Mouse (Mus musculus) liver, adult 2 months (tissue): ENCODE results near the gene Cftr. TPM values are rescaled to one million over a fixed set of nuclear protein-coding genes. Genes with fewer than 3 reads are reported as not detected.

Source experiments
- DNase-seq: peaks from one replicate; pipeline ENCODE4 v3.0.0-alpha.2; 2011; ENCODE audit warnings: low read depth, low spot score; ENCODE audit errors: extremely low read depth
- H3K27ac ChIP-seq: fragments of 200-500 bp; replicated peaks from 2 replicates; pipeline ENCODE4 v1.5.1; 2012; ENCODE audit warnings: low read depth, mild to moderate bottlenecking, control low read depth, inconsistent platforms, low read length; ENCODE audit not compliant: insufficient read depth
- H3K27me3 ChIP-seq: fragments of 200-500 bp; 2 replicates; pipeline ENCODE4 v1.6.1; 2012; ENCODE audit warnings: mild to moderate bottlenecking, moderate library complexity, low read length, inconsistent platforms; ENCODE audit not compliant: control insufficient read depth, insufficient read depth
- H3K36me3 ChIP-seq: fragments of 200-500 bp; 2 replicates; pipeline ENCODE4 v1.6.1; 2012; ENCODE audit warnings: low read length, inconsistent platforms; ENCODE audit not compliant: control insufficient read depth, insufficient read depth
- H3K4me1 ChIP-seq: fragments of 200-500 bp; 2 replicates; pipeline ENCODE4 v1.6.1; 2011; ENCODE audit warnings: low read length; ENCODE audit not compliant: control insufficient read depth, insufficient read depth
- H3K4me3 ChIP-seq: fragments of 200-500 bp; 2 replicates; pipeline ENCODE4 v1.5.1; 2011; ENCODE audit warnings: low read depth, mild to moderate bottlenecking, control low read depth, low read length, moderate library complexity; ENCODE audit not compliant: insufficient read depth
- H3K79me2 ChIP-seq: fragments of 200-500 bp; 2 replicates; pipeline ENCODE4 v1.6.1; 2012; ENCODE audit warnings: inconsistent platforms, mild to moderate bottlenecking, low read length, moderate library complexity; ENCODE audit not compliant: control insufficient read depth, insufficient read depth
- H3K9ac ChIP-seq: fragments of 200-500 bp; 2 replicates; pipeline ENCODE4 v1.6.1; 2012; ENCODE audit warnings: low read depth, mild to moderate bottlenecking, control low read depth, inconsistent platforms, low read length
- CTCF ChIP-seq: fragments of 200-500 bp; IDR thresholded peaks from 2 replicates; pipeline ENCODE4 v1.5.1; 2011; ENCODE audit warnings: low read depth, low read length, control low read depth
- POLR2A ChIP-seq: fragments of 200-500 bp; IDR thresholded peaks from 2 replicates; pipeline ENCODE4 v1.6.1; 2011; ENCODE audit warnings: low read length, control low read depth; ENCODE audit not compliant: insufficient read depth; ENCODE audit errors: extremely low read depth
- WGBS: fragments of 180-500 bp; shearing (Covaris S2); methylation state at CpG from one replicate; pipeline ENCODE4 v1.1.7; 2018; 5-methylcytosine and 5-hydroxymethylcytosine counted together
- polyA plus RNA-seq: library from polyadenylated mRNA; depleted of rRNA; stranded (reverse); fragments of >200 nt; gene quantifications from 2 replicates; pipeline ENCODE4 v1.2.3, GENCODE M21; 2012
- total RNA-seq: library from RNA; depleted of rRNA; stranded (reverse); fragments of >200 nt; gene quantifications from 2 replicates; pipeline ENCODE4 v1.2.3, GENCODE M21; 2014

Gene Cftr
- total and polyA plus RNA-seq, 2 experiments, result 0.02 to 0.09 TPM

DNA sequence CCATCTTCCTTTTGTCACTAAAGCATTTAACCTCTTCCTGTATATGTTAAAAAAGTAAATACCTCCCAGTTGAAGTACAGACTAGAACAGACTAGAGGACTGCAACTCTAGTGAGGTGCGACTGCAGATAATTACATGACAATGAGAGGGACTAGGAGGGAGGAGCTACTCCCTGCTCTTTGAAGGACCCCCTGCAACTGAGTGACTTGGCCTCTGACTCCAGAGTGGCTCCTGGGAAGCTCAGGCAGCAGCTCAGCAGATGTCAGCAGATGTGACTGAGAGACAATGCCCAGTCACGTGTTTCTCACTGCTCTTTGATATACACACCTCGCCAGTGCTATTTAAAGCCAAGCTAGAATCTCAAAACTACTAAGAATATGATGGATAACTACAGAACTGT lies 54.7 kb downstream of the Cftr start:
- WGBS, result 27% methylated on average over 3 of the region's 3 CpGs
- no peaks in the 10 kb centered on the region for H3K79me2 ChIP-seq
- DNase-seq, result no peak

GRCm38 (mm10) chr6:18246495-18246894 lies 76.0 kb downstream of the Cftr start:
- TF ChIP-seq POLR2A (no peak), CTCF (no peak)
- WGBS, result 61% methylated on average over 1 of the region's 1 CpGs

More for the DNA sequence above, 54.7 kb downstream of the Cftr start:
- Histone ChIP-seq H3K4me3 (no peak overlapping the region), H3K27me3 (no peaks in the 10 kb centered on the region), H3K9ac (no peak overlapping the region), H3K4me1 (no peaks in the 10 kb centered on the region), H3K27ac (no peak overlapping the region), H3K36me3 (no peaks in the 10 kb centered on the region)
- TF ChIP-seq POLR2A (no peak), CTCF (no peak)

GRCm38 (mm10) chr6:18247891-18248463 lies 77.5 kb downstream of the Cftr start:
- Histone ChIP-seq H3K36me3 (no peaks in the 10 kb centered on the region), H3K4me1 (no peaks in the 10 kb centered on the region), H3K27me3 (no peaks in the 10 kb centered on the region), H3K79me2 (no peaks in the 10 kb centered on the region), H3K4me3 (no peak overlapping the region), H3K9ac (no peak overlapping the region), H3K27ac (no peak overlapping the region)
- DNase-seq, result no peak
- TF ChIP-seq CTCF (no peak), POLR2A (no peak)
- WGBS, result 45% methylated on average over 2 of the region's 2 CpGs

More at GRCm38 (mm10) chr6:18246495-18246894, 76.0 kb downstream of the Cftr start:
- DNase-seq, result no peak
- Histone ChIP-seq H3K9ac (no peak overlapping the region), H3K4me1 (no peaks in the 10 kb centered on the region), H3K27me3 (no peaks in the 10 kb centered on the region), H3K79me2 (no peaks in the 10 kb centered on the region), H3K27ac (no peak overlapping the region), H3K4me3 (no peak overlapping the region), H3K36me3 (no peaks in the 10 kb centered on the region)

DNA sequence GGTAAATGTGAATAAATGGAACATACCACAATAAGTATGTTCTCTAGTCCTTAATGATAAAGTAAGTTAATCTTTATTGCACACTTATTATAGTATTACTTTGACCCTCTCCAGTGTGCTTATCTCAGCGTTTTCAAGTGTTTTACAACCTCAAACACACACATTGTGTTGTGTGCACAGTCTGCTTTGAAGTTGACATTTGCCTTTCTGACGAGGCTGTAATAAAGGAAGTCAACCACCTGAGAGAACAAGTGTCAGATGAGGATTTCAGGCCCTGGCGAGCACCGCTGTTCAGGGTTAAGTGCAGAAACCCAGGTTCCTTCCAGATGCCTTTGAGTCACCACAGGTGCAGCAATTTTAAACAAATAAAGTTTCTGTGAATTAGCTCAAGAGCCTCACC lies 78.0 kb downstream of the Cftr start:
- no peak for TF ChIP-seq CTCF
- no peak for TF ChIP-seq POLR2A
- DNase-seq, result no peak
- Histone ChIP-seq H3K9ac (no peak overlapping the region), H3K27ac (no peak overlapping the region), H3K4me3 (no peak overlapping the region), H3K36me3 (no peaks in the 10 kb centered on the region), H3K27me3 (no peaks in the 10 kb centered on the region), H3K79me2 (no peaks in the 10 kb centered on the region), H3K4me1 (no peaks in the 10 kb centered on the region)
- 41% methylated on average over 4 of the region's 4 CpGs for WGBS

- no peaks in the 10 kb centered on the region for H3K79me2 ChIP-seq
- H3K4me3 ChIP-seq, result no peak overlapping the region
- 75% methylated on average over 5 of the region's 5 CpGs for WGBS
- DNase-seq, result no peak
- H3K4me1 ChIP-seq, result no peaks in the 10 kb centered on the region
- no peak overlapping the region for H3K27ac ChIP-seq
- no peak for TF ChIP-seq CTCF
- TF ChIP-seq POLR2A, result no peak
- H3K9ac ChIP-seq, result no peak overlapping the region
- no peaks in the 10 kb centered on the region for H3K36me3 ChIP-seq
- no peaks in the 10 kb centered on the region for H3K27me3 ChIP-seq
Observed at GRCm38 (mm10) chr6:18254586-18254985, 84.1 kb downstream of the Cftr start.

DNA sequence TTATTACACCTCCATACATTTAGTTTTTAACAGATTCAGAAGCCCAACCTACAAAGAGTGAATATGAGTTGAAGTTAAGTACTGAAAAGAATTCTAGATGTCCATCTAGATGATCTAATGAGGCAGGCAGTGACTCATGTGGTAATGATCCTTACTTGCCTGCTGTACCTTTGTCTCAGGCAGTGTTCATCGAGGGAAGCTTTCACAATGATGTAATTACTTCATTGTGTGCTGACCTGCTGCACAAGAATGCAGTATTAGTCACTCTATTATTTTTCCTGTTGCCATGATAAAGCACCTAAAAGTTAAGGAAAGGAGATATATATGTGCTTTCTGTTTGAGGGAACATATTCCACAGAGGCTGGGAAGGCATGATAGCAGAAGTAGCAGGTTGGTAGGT lies 100.5 kb downstream of the Cftr start:
- WGBS, result 48% methylated on average over 1 of the region's 1 CpGs

More for the DNA sequence above, 100.5 kb downstream of the Cftr start:
- TF ChIP-seq CTCF, result no peak
- TF ChIP-seq POLR2A, result no peak
- Histone ChIP-seq H3K4me1 (no peaks in the 10 kb centered on the region), H3K36me3 (no peaks in the 10 kb centered on the region), H3K9ac (no peak overlapping the region), H3K27me3 (no peaks in the 10 kb centered on the region), H3K27ac (no peak overlapping the region), H3K79me2 (no peaks in the 10 kb centered on the region), H3K4me3 (no peak overlapping the region)
- no peak for DNase-seq
